Mouse (Mus musculus) liver, adult 2 months (tissue): ENCODE measurements at regions not wholly inside any gene's neighbourhood (a gene's known extent, or its start where the extent isn't known, plus 50 kb on each side); places are given as distances from the start of the nearest gene placed in this dataset.

ENCODE experiments used
- DNase-seq: peaks from one replicate; pipeline ENCODE4 v3.0.0-alpha.2; 2011; ENCODE audit warnings: low read depth, low spot score; ENCODE audit errors: extremely low read depth
- H3K27ac ChIP-seq: fragments of 200-500 bp; replicated peaks from 2 replicates; pipeline ENCODE4 v1.5.1; 2012; ENCODE audit warnings: low read depth, mild to moderate bottlenecking, control low read depth, inconsistent platforms, low read length; ENCODE audit not compliant: insufficient read depth
- H3K27me3 ChIP-seq: fragments of 200-500 bp; 2 replicates; pipeline ENCODE4 v1.6.1; 2012; ENCODE audit warnings: mild to moderate bottlenecking, moderate library complexity, low read length, inconsistent platforms; ENCODE audit not compliant: control insufficient read depth, insufficient read depth
- H3K36me3 ChIP-seq: fragments of 200-500 bp; 2 replicates; pipeline ENCODE4 v1.6.1; 2012; ENCODE audit warnings: low read length, inconsistent platforms; ENCODE audit not compliant: control insufficient read depth, insufficient read depth
- H3K4me1 ChIP-seq: fragments of 200-500 bp; 2 replicates; pipeline ENCODE4 v1.6.1; 2011; ENCODE audit warnings: low read length; ENCODE audit not compliant: control insufficient read depth, insufficient read depth
- H3K4me3 ChIP-seq: fragments of 200-500 bp; 2 replicates; pipeline ENCODE4 v1.5.1; 2011; ENCODE audit warnings: low read depth, mild to moderate bottlenecking, control low read depth, low read length, moderate library complexity; ENCODE audit not compliant: insufficient read depth
- H3K79me2 ChIP-seq: fragments of 200-500 bp; 2 replicates; pipeline ENCODE4 v1.6.1; 2012; ENCODE audit warnings: inconsistent platforms, mild to moderate bottlenecking, low read length, moderate library complexity; ENCODE audit not compliant: control insufficient read depth, insufficient read depth
- H3K9ac ChIP-seq: fragments of 200-500 bp; 2 replicates; pipeline ENCODE4 v1.6.1; 2012; ENCODE audit warnings: low read depth, mild to moderate bottlenecking, control low read depth, inconsistent platforms, low read length
- CTCF ChIP-seq: fragments of 200-500 bp; IDR thresholded peaks from 2 replicates; pipeline ENCODE4 v1.5.1; 2011; ENCODE audit warnings: low read depth, low read length, control low read depth
- POLR2A ChIP-seq: fragments of 200-500 bp; IDR thresholded peaks from 2 replicates; pipeline ENCODE4 v1.6.1; 2011; ENCODE audit warnings: low read length, control low read depth; ENCODE audit not compliant: insufficient read depth; ENCODE audit errors: extremely low read depth
- WGBS: fragments of 180-500 bp; shearing (Covaris S2); methylation state at CpG from one replicate; pipeline ENCODE4 v1.1.7; 2018; 5-methylcytosine and 5-hydroxymethylcytosine counted together

DNA sequence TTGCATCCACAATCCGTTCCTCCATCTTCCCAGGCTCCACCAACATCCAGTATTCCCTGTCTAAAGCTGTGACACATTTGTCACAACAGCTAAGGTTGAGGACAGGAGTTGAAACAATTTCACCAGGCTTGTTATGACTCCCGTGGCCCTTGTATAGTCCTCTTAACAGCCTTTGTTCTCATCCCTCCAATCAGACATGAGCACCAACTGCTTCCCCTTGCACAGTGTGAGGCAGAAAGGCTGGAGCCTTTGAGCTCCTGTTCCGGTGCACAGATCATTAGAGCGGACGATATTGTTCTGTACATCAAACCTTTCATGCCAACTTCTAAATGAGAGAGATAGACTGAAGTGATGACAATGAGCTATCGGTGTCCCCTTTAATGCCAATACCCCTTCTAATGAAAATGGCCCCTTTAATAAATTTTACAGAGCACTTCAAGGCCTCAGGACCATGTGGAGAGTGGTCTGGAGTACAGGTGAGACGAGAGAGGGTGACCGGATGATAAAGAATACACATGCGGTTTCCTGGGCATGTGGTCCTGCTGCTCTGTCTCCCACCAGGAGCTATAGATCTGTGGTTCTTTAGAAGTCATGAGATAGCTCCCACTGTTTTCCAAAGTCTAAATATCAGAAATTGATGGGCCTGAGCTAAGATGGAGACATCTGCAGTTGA, 161.8 kb upstream of the Tmco5 start:
- WGBS = 83% methylated on average over 9 of the region's 9 CpGs
- Histone ChIP-seq H3K79me2 (no peaks in the 10 kb centered on the region), H3K36me3 (no peaks in the 10 kb centered on the region), H3K9ac (no peak overlapping the region), H3K27me3 (no peaks in the 10 kb centered on the region), H3K27ac (no peak overlapping the region), H3K4me3 (no peak overlapping the region), H3K4me1 (no peaks in the 10 kb centered on the region)
- no peak for DNase-seq
- no peak for TF ChIP-seq POLR2A
- no peak for TF ChIP-seq CTCF

DNA sequence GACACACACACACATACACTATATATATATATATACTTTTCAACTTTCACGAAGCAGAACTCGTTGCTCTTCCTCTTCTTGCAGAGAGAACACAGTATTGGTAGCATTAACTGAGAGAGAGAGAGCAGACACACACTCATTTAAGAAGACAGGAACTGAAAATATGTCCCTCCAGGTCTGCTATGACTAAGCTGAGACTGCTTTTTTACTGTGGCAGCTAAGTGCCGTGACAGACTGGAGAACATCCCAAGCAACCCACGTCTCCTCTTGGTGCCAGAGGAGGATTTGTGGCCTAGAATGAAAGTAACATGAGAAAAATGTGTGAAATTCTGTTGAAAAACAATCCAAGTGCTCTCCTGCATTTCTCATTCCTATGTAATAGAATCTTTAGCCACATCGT, 159.9 kb upstream of the Tmco5 start:
- no peaks in the 10 kb centered on the region for H3K79me2 ChIP-seq
- H3K36me3 ChIP-seq = no peaks in the 10 kb centered on the region
- H3K27me3 ChIP-seq = no peaks in the 10 kb centered on the region
- H3K4me3 ChIP-seq = no peak overlapping the region
- H3K27ac ChIP-seq = no peak overlapping the region
- no peak overlapping the region for H3K9ac ChIP-seq
- DNase-seq = no peak
- no peak for TF ChIP-seq CTCF
- TF ChIP-seq POLR2A = no peak
- H3K4me1 ChIP-seq = no peaks in the 10 kb centered on the region
- 82% methylated on average over 5 of the region's 5 CpGs for WGBS

DNA sequence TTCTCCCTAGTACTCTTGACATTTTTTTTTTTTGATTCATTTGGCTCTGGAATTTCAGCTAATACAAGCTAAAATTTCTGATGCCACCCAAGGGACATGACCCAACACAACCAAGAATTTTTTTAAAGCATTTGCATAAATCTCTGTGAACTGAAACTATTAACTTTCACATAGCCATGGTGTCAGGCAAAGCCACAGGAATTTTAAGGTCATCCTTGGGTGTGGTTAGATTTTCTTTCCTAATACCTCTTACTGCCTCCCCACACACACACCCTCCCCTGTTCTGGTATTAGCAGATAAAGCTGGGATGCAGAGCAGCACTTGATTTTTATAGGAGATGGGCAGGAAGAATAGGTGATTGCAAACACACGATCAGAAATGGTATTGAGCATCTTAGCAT, 150.9 kb upstream of the Tmco5 start:
- no peak for DNase-seq
- H3K79me2 ChIP-seq = no peaks in the 10 kb centered on the region
- WGBS = 42% methylated on average over 1 of the region's 1 CpGs
- TF ChIP-seq CTCF (no peak), POLR2A (no peak)
- H3K36me3 ChIP-seq = no peaks in the 10 kb centered on the region
- no peaks in the 10 kb centered on the region for H3K4me1 ChIP-seq
- H3K27me3 ChIP-seq = no peaks in the 10 kb centered on the region
- no peak overlapping the region for H3K27ac ChIP-seq
- no peak overlapping the region for H3K9ac ChIP-seq
- H3K4me3 ChIP-seq = no peak overlapping the region

DNA sequence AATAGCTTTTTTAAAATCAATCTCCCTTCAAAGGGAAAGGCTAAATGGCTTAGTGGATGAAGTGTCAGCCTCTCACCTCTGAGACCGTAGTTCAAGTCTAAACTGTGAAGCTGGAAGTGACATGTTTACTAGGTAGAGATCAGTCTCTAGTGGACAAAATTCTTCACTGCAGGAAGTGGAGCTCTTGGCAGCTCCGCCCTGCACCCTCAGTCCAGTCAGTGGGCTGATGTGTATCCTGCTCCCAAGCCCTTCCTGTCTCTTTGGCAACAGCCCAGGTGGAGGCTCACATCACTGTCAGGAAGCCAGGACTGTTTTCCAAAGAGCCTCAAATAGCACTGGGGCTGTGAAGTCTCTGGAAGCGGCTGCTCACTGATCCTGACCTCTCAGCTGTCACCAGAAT, 142.8 kb upstream of the Tmco5 start:
- TF ChIP-seq POLR2A (no peak), CTCF (no peak)
- Histone ChIP-seq H3K36me3 (no peaks in the 10 kb centered on the region), H3K4me1 (no peaks in the 10 kb centered on the region), H3K4me3 (no peak overlapping the region), H3K79me2 (no peaks in the 10 kb centered on the region), H3K27me3 (no peaks in the 10 kb centered on the region), H3K27ac (no peak overlapping the region), H3K9ac (no peak overlapping the region)
- WGBS = 25% methylated on average over 3 of the region's 3 CpGs
- DNase-seq = no peak

DNA sequence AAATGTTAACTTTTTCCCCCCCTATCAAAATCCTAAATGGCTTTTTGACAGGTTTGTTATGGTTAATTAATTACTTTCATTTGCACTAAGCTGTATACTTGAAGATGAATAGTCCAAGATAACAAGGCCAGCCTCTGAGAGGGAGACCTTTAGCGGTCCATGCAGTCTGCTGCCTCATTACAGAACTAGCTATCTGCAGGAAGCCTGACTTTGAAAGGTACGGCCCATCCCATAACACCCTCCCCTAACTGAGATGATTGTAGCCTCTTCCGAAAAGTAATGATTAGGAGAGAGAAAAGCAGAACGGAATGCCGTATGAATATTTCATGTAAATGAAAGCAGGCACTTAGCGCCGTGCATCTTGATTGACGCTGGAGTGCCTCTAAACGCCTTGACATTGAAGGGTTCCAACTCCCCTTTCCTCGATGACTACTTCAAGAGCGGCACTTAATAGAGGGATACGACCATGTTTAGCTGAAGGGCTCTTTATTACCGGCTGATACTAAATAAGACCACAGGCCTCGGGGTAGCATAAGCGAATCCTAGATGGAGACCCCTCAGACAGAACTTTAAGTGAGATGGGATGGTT, 109.9 kb upstream of the Tmco5 start:
- Histone ChIP-seq H3K4me1 (no peaks in the 10 kb centered on the region), H3K4me3 (no peak overlapping the region), H3K36me3 (no peaks in the 10 kb centered on the region), H3K27ac (no peak overlapping the region), H3K9ac (no peak overlapping the region), H3K79me2 (no peaks in the 10 kb centered on the region), H3K27me3 (no peaks in the 10 kb centered on the region)
- TF ChIP-seq CTCF = no peak
- no peak for TF ChIP-seq POLR2A
- WGBS = 78% methylated on average over 15 of the region's 15 CpGs
- DNase-seq = no peak

DNA sequence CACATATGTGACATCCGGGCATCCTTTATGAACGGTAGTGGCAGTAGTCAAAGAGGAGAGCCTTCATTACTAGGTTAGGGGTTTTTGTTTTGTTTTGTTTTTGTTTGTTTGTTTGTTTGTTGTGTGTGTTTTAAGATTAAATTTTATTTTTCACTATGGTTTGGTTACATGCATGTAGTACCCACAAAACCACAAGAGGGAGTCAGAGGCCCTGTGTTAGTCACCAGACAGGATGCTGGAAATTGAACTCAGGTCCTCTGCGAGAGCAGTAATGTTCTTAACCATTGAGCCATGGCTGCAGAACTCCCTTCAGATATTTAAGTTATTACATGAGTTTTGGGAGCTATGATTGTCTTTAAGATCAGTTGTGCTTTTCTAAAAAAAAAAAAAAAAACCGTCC, 109.3 kb upstream of the Tmco5 start:
- TF ChIP-seq POLR2A = no peak
- TF ChIP-seq CTCF = no peak
- DNase-seq = no peak
- 78% methylated on average over 4 of the region's 4 CpGs for WGBS
- H3K79me2 ChIP-seq = no peaks in the 10 kb centered on the region
- no peaks in the 10 kb centered on the region for H3K36me3 ChIP-seq
- no peak overlapping the region for H3K9ac ChIP-seq
- no peak overlapping the region for H3K27ac ChIP-seq
- H3K4me1 ChIP-seq = no peaks in the 10 kb centered on the region
- no peak overlapping the region for H3K4me3 ChIP-seq
- H3K27me3 ChIP-seq = no peaks in the 10 kb centered on the region
